8 mouse cellular contexts compared by ENCODE assay signal in genomic region chr4:62660554-62660864, GRCm38 (mm10).
A peak's percentile ranks its signal among the peaks of the same experiment; 100 is the strongest.
DNase-seq lines count a peak whose midpoint lies in the region; ATAC-seq lines count a peak whose summit lies in the region.

No protein-coding gene starts in this region.

- peaks cover 23% of the 10 kb centered on the region for H3K4me1 ChIP-seq in forebrain, embryonic 11.5 days (replicated peaks; ENCODE audit: control insufficient read depth, insufficient read depth, low read length)
- H3K4me1 ChIP-seq in midbrain, embryonic 16.5 days (ENCODE audit: control insufficient read depth, insufficient read depth, low read length) = peaks cover 25% of the 10 kb centered on the region

- 0 out of 2 replicates have a peak overlapping the region, but pooled peaks have one; percentile 21 for H3K9ac ChIP-seq in forebrain, embryonic 11.5 days (ENCODE audit: low read length)
- peak overlapping the region; percentile 10; the same call in 1 of the 2 replicates for H3K9ac ChIP-seq in midbrain, embryonic 16.5 days (ENCODE audit: low read depth, low read length)

- H3K9me3 ChIP-seq in forebrain, embryonic 11.5 days (ENCODE audit: control insufficient read depth, low read length) = no peaks in the 10 kb centered on the region
- no peaks in the 10 kb centered on the region for H3K9me3 ChIP-seq in midbrain, embryonic 16.5 days (replicated peaks; ENCODE audit: control insufficient read depth, low read length, poor library complexity, severe bottlenecking)

- 0% methylated on average over 3 of the region's 3 CpGs for WGBS in forebrain, embryonic 11.5 days
- WGBS in midbrain, embryonic 16.5 days = 5% methylated on average over 3 of the region's 3 CpGs

- H3K36me3 ChIP-seq in forebrain, embryonic 11.5 days (ENCODE audit: control insufficient read depth, insufficient read depth, low read length) = no peaks in the 10 kb centered on the region
- H3K36me3 ChIP-seq in midbrain, embryonic 16.5 days (ENCODE audit: control insufficient read depth, insufficient read depth, low read length) = no peaks in the 10 kb centered on the region

- peak overlapping the region; percentile 18; the same call in 1 of the 2 replicates for H3K4me2 ChIP-seq in forebrain, embryonic 11.5 days (ENCODE audit: low read depth, low read length, severe bottlenecking)
- no peak overlapping the region for H3K4me2 ChIP-seq in midbrain, embryonic 16.5 days (ENCODE audit: low read length)

- peak; percentile 86 for ATAC-seq in forebrain, embryonic 11.5 days (replicated peaks; ENCODE audit: low FRiP score)
- peak; percentile 59; the same call in 1 of the 2 replicates for ATAC-seq in midbrain, embryonic 16.5 days
- no peak for ATAC-seq in inflammation-experienced regulatory T-cells, adult 6 months

- no peak overlapping the region for H3K4me3 ChIP-seq in forebrain, embryonic 11.5 days (ENCODE audit: low read depth, low read length)
- H3K4me3 ChIP-seq in midbrain, embryonic 16.5 days (ENCODE audit: low read depth, low read length) = no peak overlapping the region

- peak; percentile 51 for DNase-seq in ovary, adult 18-20 months (ENCODE audit: low spot score)
- DNase-seq in ovary, postnatal 10 days (ENCODE audit: low spot score) = no peak
- DNase-seq in forebrain, embryonic 11.5 days (ENCODE audit: low spot score) = peak; percentile 83
- peak; percentile 43 for DNase-seq in kidney, adult 9 months
- DNase-seq in right cerebral cortex, postnatal 14 days = no peak
- no peak for DNase-seq in layer of hippocampus, postnatal 10 days (ENCODE audit: low spot score in 2 of 2)

- peak overlapping the region; percentile 54 for H3K27ac ChIP-seq in forebrain, embryonic 11.5 days (ENCODE audit: low read depth, low read length)
- H3K27ac ChIP-seq in midbrain, embryonic 16.5 days (ENCODE audit: low read length) = peak overlapping the region; percentile 24; the same call in 1 of the 2 replicates

- no peaks in the 10 kb centered on the region for H3K27me3 ChIP-seq in forebrain, embryonic 11.5 days (ENCODE audit: control insufficient read depth, insufficient read depth, low read length)
- H3K27me3 ChIP-seq in midbrain, embryonic 16.5 days (ENCODE audit: control insufficient read depth, insufficient read depth, low read depth, low read length) = no peaks in the 10 kb centered on the region

Comparison
In these comparisons a context has a peak if more than half of its experiments do, and no peak if none do; other contexts are left out.
1. DNase-seq: peak in ovary, adult 18-20 months (single experiment), forebrain, embryonic 11.5 days (single experiment) and kidney, adult 9 months (single experiment); none in ovary, postnatal 10 days (single experiment), right cerebral cortex, postnatal 14 days (single experiment) and layer of hippocampus, postnatal 10 days (0 of 2).